Comparison of ENCODE assay signal across 24 mouse cellular contexts in genomic region chrX:150514127-150514526, GRCm38 (mm10). TPM values are rescaled to one million over a fixed set of nuclear protein-coding genes. Genes with fewer than 3 reads are reported as not detected.
DNase-seq lines count a peak whose midpoint lies in the region; ATAC-seq and TF ChIP-seq lines count a peak whose summit lies in the region.
"Had no signal": no experiment of that assay in that cellular context is flagged by ENCODE, and none has a peak within 500 bp of the region (broad histone marks: within the 10 kb centered on the region; RNA-seq: fewer than 3 reads in every experiment).

No protein-coding gene starts in this region.

- no peak overlapping the region for H3K4me3 ChIP-seq in forebrain, postnatal 0 days (ENCODE audit: low read depth, low read length)
- H3K4me3 ChIP-seq in forebrain, embryonic 15.5 days: no peak overlapping the region
- H3K4me3 ChIP-seq in midbrain, embryonic 14.5 days (replicated peaks; ENCODE audit: low read depth, low read length): no peak overlapping the region
- H3K4me3 ChIP-seq in midbrain, embryonic 11.5 days (ENCODE audit: low read depth, low read length): no peak overlapping the region
- H3K4me3 ChIP-seq: forebrain, embryonic 10.5 days; heart, adult 2 months; heart, embryonic 10.5 days; heart, embryonic 13.5 days; hindbrain, embryonic 12.5 days; hindbrain, embryonic 15.5 days; intestine, embryonic 15.5 days had no signal

- H3K4me1 ChIP-seq in forebrain, postnatal 0 days (ENCODE audit: insufficient read depth): no peaks in the 10 kb centered on the region
- H3K4me1 ChIP-seq in forebrain, embryonic 15.5 days: no peaks in the 10 kb centered on the region
- H3K4me1 ChIP-seq in midbrain, embryonic 14.5 days (ENCODE audit: control insufficient read depth, insufficient read depth, low read length): no peaks in the 10 kb centered on the region
- no peaks in the 10 kb centered on the region for H3K4me1 ChIP-seq in midbrain, embryonic 11.5 days (ENCODE audit: control insufficient read depth, insufficient read depth, low read length)
- H3K4me1 ChIP-seq: forebrain, embryonic 10.5 days; heart, embryonic 10.5 days; heart, embryonic 13.5 days; hindbrain, embryonic 12.5 days; hindbrain, embryonic 15.5 days; intestine, embryonic 15.5 days had no signal

- H3K36me3 ChIP-seq in forebrain, postnatal 0 days (ENCODE audit: insufficient read depth): no peaks in the 10 kb centered on the region
- no peaks in the 10 kb centered on the region for H3K36me3 ChIP-seq in forebrain, embryonic 15.5 days
- H3K36me3 ChIP-seq in midbrain, embryonic 14.5 days (ENCODE audit: control insufficient read depth, insufficient read depth, low read length): no peaks in the 10 kb centered on the region
- H3K36me3 ChIP-seq in midbrain, embryonic 11.5 days (ENCODE audit: control insufficient read depth, insufficient read depth, low read length): no peaks in the 10 kb centered on the region
- H3K36me3 ChIP-seq: forebrain, embryonic 10.5 days; heart, embryonic 10.5 days; heart, embryonic 13.5 days; hindbrain, embryonic 12.5 days; hindbrain, embryonic 15.5 days; intestine, embryonic 15.5 days had no signal

- TF ChIP-seq POLR2A in brain, embryonic 14.5 days (IDR thresholded peaks at IDR 0.05; ENCODE audit: borderline replicate concordance, extremely low read depth, insufficient read depth, insufficient read length, poor library complexity, severe bottlenecking): no peak

- H3K27me3 ChIP-seq in forebrain, postnatal 0 days (ENCODE audit: insufficient read depth, low read length): no peaks in the 10 kb centered on the region
- H3K27me3 ChIP-seq in forebrain, embryonic 15.5 days: no peaks in the 10 kb centered on the region
- H3K27me3 ChIP-seq in midbrain, embryonic 14.5 days (ENCODE audit: control insufficient read depth, insufficient read depth, low read length): no peaks in the 10 kb centered on the region
- H3K27me3 ChIP-seq in midbrain, embryonic 11.5 days (ENCODE audit: control insufficient read depth, insufficient read depth, low read length): no peaks in the 10 kb centered on the region
- H3K27me3 ChIP-seq: heart, embryonic 13.5 days; hindbrain, embryonic 12.5 days; hindbrain, embryonic 15.5 days; intestine, embryonic 15.5 days had no signal

- DNase-seq in forebrain, postnatal 0 days: peak; percentile 11
- DNase-seq in midbrain, embryonic 14.5 days: peak; percentile 5
- no peak for DNase-seq in midbrain, embryonic 11.5 days (ENCODE audit: low spot score, missing footprints)
- peak; percentile 31 for DNase-seq in brain, adult 2 months (ENCODE audit: low read depth, low spot score)
- DNase-seq in brain, embryonic 14.5 days (ENCODE audit: low read depth): peak; percentile 36
- DNase-seq: adrenal gland, adult 2 months; adrenal gland, postnatal 14 days; cerebellum, adult 18-20 months; cerebellum, adult 9-10 months; cerebellum, postnatal 14 days; gastrocnemius, postnatal 10 days; gastrocnemius, postnatal 36 days; heart, adult 2 months; heart, postnatal 14 days; heart, postnatal 4 days had no signal

- TF ChIP-seq CTCF in forebrain, postnatal 0 days (IDR thresholded peaks at IDR 0.05; ENCODE audit: low read depth): no peak
- no peak for TF ChIP-seq CTCF in brain, embryonic 14.5 days (IDR thresholded peaks at IDR 0.05; ENCODE audit: borderline replicate concordance, extremely low read depth, insufficient read depth, insufficient read length)

- H3K9me3 ChIP-seq in forebrain, postnatal 0 days (ENCODE audit: low read length): no peaks in the 10 kb centered on the region
- no peaks in the 10 kb centered on the region for H3K9me3 ChIP-seq in forebrain, embryonic 15.5 days
- H3K9me3 ChIP-seq in midbrain, embryonic 14.5 days (ENCODE audit: control insufficient read depth, low read length): no peaks in the 10 kb centered on the region
- H3K9me3 ChIP-seq in midbrain, embryonic 11.5 days (ENCODE audit: control insufficient read depth, low read length): no peaks in the 10 kb centered on the region
- H3K9me3 ChIP-seq: forebrain, embryonic 10.5 days; heart, embryonic 10.5 days; heart, embryonic 13.5 days; hindbrain, embryonic 12.5 days; hindbrain, embryonic 15.5 days; intestine, embryonic 15.5 days had no signal

- peak; percentile 62 for ATAC-seq in forebrain, postnatal 0 days
- ATAC-seq in forebrain, embryonic 15.5 days (replicated peaks): no peak
- ATAC-seq in midbrain, embryonic 14.5 days (ENCODE audit: low FRiP score, low TSS enrichment): no peak
- no peak for ATAC-seq in midbrain, embryonic 11.5 days (ENCODE audit: low FRiP score)
- ATAC-seq: CD4-positive, CD25-positive, alpha-beta regulatory T cell, adult 4 months; intestine, embryonic 15.5 days had no signal

- no peak overlapping the region for H3K9ac ChIP-seq in forebrain, postnatal 0 days
- H3K9ac ChIP-seq in forebrain, embryonic 15.5 days (replicated peaks): no peak overlapping the region
- no peak overlapping the region for H3K9ac ChIP-seq in midbrain, embryonic 14.5 days (replicated peaks; ENCODE audit: low read length)
- H3K9ac ChIP-seq in midbrain, embryonic 11.5 days (ENCODE audit: low read length): no peak overlapping the region
- H3K9ac ChIP-seq: heart, embryonic 13.5 days; hindbrain, embryonic 12.5 days; hindbrain, embryonic 15.5 days; intestine, embryonic 15.5 days had no signal

- no peak overlapping the region for H3K4me2 ChIP-seq in forebrain, postnatal 0 days (ENCODE audit: low read depth)
- H3K4me2 ChIP-seq in forebrain, embryonic 15.5 days (replicated peaks): no peak overlapping the region
- no peak overlapping the region for H3K4me2 ChIP-seq in midbrain, embryonic 14.5 days (ENCODE audit: low read length)
- no peak overlapping the region for H3K4me2 ChIP-seq in midbrain, embryonic 11.5 days
- H3K4me2 ChIP-seq: heart, embryonic 13.5 days; hindbrain, embryonic 12.5 days; hindbrain, embryonic 15.5 days; intestine, embryonic 15.5 days had no signal

- H3K27ac ChIP-seq in forebrain, postnatal 0 days (ENCODE audit: low read depth, low read length): no peak overlapping the region
- H3K27ac ChIP-seq in forebrain, embryonic 15.5 days (replicated peaks): no peak overlapping the region
- H3K27ac ChIP-seq in midbrain, embryonic 14.5 days (replicated peaks; ENCODE audit: low read depth, low read length): no peak overlapping the region
- no peak overlapping the region for H3K27ac ChIP-seq in midbrain, embryonic 11.5 days (ENCODE audit: low read depth, low read length)
- H3K27ac ChIP-seq: forebrain, embryonic 10.5 days; heart, adult 2 months; heart, embryonic 10.5 days; heart, embryonic 13.5 days; hindbrain, embryonic 12.5 days; hindbrain, embryonic 15.5 days; intestine, embryonic 15.5 days had no signal

- 67% methylated on average over 1 of the region's 1 CpGs for WGBS in forebrain, postnatal 0 days
- WGBS in forebrain, embryonic 15.5 days: 67% methylated on average over 1 of the region's 1 CpGs
- 85% methylated on average over 1 of the region's 1 CpGs for WGBS in midbrain, embryonic 14.5 days
- 93% methylated on average over 1 of the region's 1 CpGs for WGBS in midbrain, embryonic 11.5 days

RNA-seq across cellular contexts. Expression of gene Alas2, which starts 33.0 kb away (rescaled TPM):
- 8.9 and 11.5 TPM in 2 replicates for total RNA-seq in forebrain, postnatal 0 days (2014; rRNA removed)
- polyA plus RNA-seq in forebrain, postnatal 0 days (2015; fragmentation: Nextera tagmentation; extraction: Ambion mirVana): 7.7 and 9.1 TPM in 2 replicates
- 34.8 and 37.8 TPM in 2 replicates for polyA plus RNA-seq in forebrain, embryonic 15.5 days (2015; fragmentation: Nextera tagmentation; extraction: Ambion mirVana)
- polyA plus RNA-seq in midbrain, embryonic 14.5 days (2014; fragmentation: Nextera tagmentation; extraction: Ambion mirVana): 16.5 and 25.4 TPM in 2 replicates
- polyA plus RNA-seq in midbrain, embryonic 11.5 days (2014; fragmentation: Nextera tagmentation; extraction: Ambion mirVana): 54.0 and 54.3 TPM in 2 replicates
- 12.0 and 22.9 TPM in 2 replicates for polyA plus RNA-seq in brain, embryonic 14.5 days (2012; rRNA removed)
- total RNA-seq: granulocyte monocyte progenitor cell, adult 5-6 weeks had no signal

RNA-seq across cellular contexts. Expression of gene Tmem29, which starts 55.2 kb away (rescaled TPM):
- 46.8 and 56.9 TPM in 2 replicates for total RNA-seq in forebrain, postnatal 0 days (2014; rRNA removed)
- 68.5 and 69.6 TPM in 2 replicates for polyA plus RNA-seq in forebrain, postnatal 0 days (2015; fragmentation: Nextera tagmentation; extraction: Ambion mirVana)
- polyA plus RNA-seq in forebrain, embryonic 15.5 days (2015; fragmentation: Nextera tagmentation; extraction: Ambion mirVana): 51.0 and 54.1 TPM in 2 replicates
- 75.1 and 82.5 TPM in 2 replicates for polyA plus RNA-seq in midbrain, embryonic 14.5 days (2014; fragmentation: Nextera tagmentation; extraction: Ambion mirVana)
- 44.8 and 48.5 TPM in 2 replicates for polyA plus RNA-seq in midbrain, embryonic 11.5 days (2014; fragmentation: Nextera tagmentation; extraction: Ambion mirVana)
- polyA plus RNA-seq in brain, embryonic 14.5 days (2012; rRNA removed): 57.9 and 59.9 TPM in 2 replicates
